Mouse (Mus musculus): ENCODE measurements around the gene Plekho1. TPM values are rescaled to one million over a fixed set of nuclear protein-coding genes. Genes with fewer than 3 reads are reported as not detected.

Plekho1 gene
- total and polyA plus RNA-seq, 3 experiments: 65.4 to 82.8 (median 67.5) TPM

GRCm38 (mm10) chr3:96029766-96030165, 34.0 kb upstream of the Plekho1 start:
- no peak overlapping the region for H3K9ac ChIP-seq (ENCODE audit: low read depth, low read length)
- no peak for TF ChIP-seq EP300 (IDR thresholded peaks at IDR 0.05; ENCODE audit: insufficient read depth, low read depth, low read length)
- TF ChIP-seq POLR2A (IDR thresholded peaks at IDR 0.05; ENCODE audit: insufficient read depth, low read depth, low read length): no peak
- no peak for TF ChIP-seq CTCF (IDR thresholded peaks at IDR 0.05)
- no peaks in the 10 kb centered on the region for H3K79me2 ChIP-seq (replicated peaks; ENCODE audit: control insufficient read depth, insufficient read depth, low read length)
- no peaks in the 10 kb centered on the region for H3K36me3 ChIP-seq (ENCODE audit: control insufficient read depth, insufficient read depth, low read length)
- WGBS: 56% methylated on average over 11 of the region's 11 CpGs
- no peaks in the 10 kb centered on the region for H3K4me1 ChIP-seq (ENCODE audit: control insufficient read depth, insufficient read depth, low read length)
- DNase-seq: no peak
- no peak overlapping the region for H3K4me3 ChIP-seq
- H3K27me3 ChIP-seq (ENCODE audit: control insufficient read depth, insufficient read depth, low read length): no peaks in the 10 kb centered on the region
- peak overlapping the region; percentile 52; the same call in 1 of the 2 replicates for H3K27ac ChIP-seq
- intact Hi-C loops (cut with DNase I): no loop called here

DNA sequence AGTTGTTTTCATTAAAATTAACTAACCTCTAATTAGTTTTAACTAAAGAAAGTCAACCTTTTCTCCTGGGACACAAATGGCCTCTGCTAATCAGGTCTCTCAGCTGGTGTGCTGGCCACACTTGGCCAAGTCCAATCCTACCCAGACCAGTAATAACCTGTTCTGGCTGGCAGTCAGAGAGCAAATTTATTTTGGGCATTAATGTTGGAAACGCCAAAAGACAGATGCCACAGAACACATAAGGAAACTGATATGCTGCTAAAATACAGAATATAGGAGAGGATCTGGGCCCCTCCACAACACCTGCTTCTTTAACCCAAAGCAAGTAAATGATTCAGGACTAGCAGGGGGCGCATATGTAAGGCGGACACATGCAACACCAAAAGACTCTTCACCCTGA, 33.5 kb upstream of the Plekho1 start:
- TF ChIP-seq EP300 (IDR thresholded peaks at IDR 0.05; ENCODE audit: insufficient read depth, low read depth, low read length) (no peak), CTCF (IDR thresholded peaks at IDR 0.05) (no peak), POLR2A (IDR thresholded peaks at IDR 0.05; ENCODE audit: insufficient read depth, low read depth, low read length) (no peak)
- Histone ChIP-seq H3K27ac (peak overlapping the region; percentile 52; the same call in 1 of the 2 replicates), H3K79me2 (replicated peaks; ENCODE audit: control insufficient read depth, insufficient read depth, low read length) (no peaks in the 10 kb centered on the region), H3K27me3 (ENCODE audit: control insufficient read depth, insufficient read depth, low read length) (no peaks in the 10 kb centered on the region), H3K9ac (ENCODE audit: low read depth, low read length) (no peak overlapping the region), H3K4me1 (ENCODE audit: control insufficient read depth, insufficient read depth, low read length) (no peaks in the 10 kb centered on the region), H3K36me3 (ENCODE audit: control insufficient read depth, insufficient read depth, low read length) (no peaks in the 10 kb centered on the region), H3K4me3 (no peak overlapping the region)
- DNase-seq: peak in 1 of 2 experiments; percentile 13
- intact Hi-C loops (cut with DNase I): no loop called here
- WGBS: 83% methylated on average over 3 of the region's 3 CpGs

- intact Hi-C loops (cut with DNase I): no loop called here
- no peaks in the 10 kb centered on the region for H3K4me1 ChIP-seq (ENCODE audit: control insufficient read depth, insufficient read depth, low read length)
- DNase-seq: no peak
- no peaks in the 10 kb centered on the region for H3K79me2 ChIP-seq (replicated peaks; ENCODE audit: control insufficient read depth, insufficient read depth, low read length)
- no peak overlapping the region for H3K4me3 ChIP-seq
- TF ChIP-seq EP300 (IDR thresholded peaks at IDR 0.05; ENCODE audit: insufficient read depth, low read depth, low read length) (no peak), CTCF (IDR thresholded peaks at IDR 0.05) (no peak), POLR2A (IDR thresholded peaks at IDR 0.05; ENCODE audit: insufficient read depth, low read depth, low read length) (no peak)
- H3K27me3 ChIP-seq (ENCODE audit: control insufficient read depth, insufficient read depth, low read length): no peaks in the 10 kb centered on the region
- 87% methylated on average over 1 of the region's 1 CpGs for WGBS
- H3K27ac ChIP-seq: no peak overlapping the region
- no peak overlapping the region for H3K9ac ChIP-seq (ENCODE audit: low read depth, low read length)
- H3K36me3 ChIP-seq (ENCODE audit: control insufficient read depth, insufficient read depth, low read length): no peaks in the 10 kb centered on the region
Observed at GRCm38 (mm10) chr3:96027875-96028274, 32.1 kb upstream of the Plekho1 start.

DNA sequence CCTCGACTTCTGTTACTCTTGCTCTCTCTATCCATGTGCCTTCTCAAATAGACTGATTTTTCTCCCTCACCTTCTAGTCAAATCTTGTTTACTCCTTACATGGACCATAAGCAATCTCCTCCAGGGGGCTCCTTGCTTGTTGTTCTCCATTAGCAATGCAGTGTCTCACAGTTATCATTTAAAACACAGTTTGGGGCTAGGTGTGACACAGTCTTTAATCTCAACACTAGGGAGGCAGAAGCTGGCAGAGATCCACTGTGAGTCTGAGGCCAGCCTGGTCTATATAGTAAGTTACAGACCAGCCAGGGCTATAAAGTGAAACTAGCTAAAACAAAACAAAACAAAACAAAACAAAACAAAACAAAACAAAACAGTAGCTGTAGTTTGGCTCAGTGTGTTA, 31.3 kb upstream of the Plekho1 start:
- H3K4me3 ChIP-seq: no peak overlapping the region
- no peak for DNase-seq
- no peaks in the 10 kb centered on the region for H3K36me3 ChIP-seq (ENCODE audit: control insufficient read depth, insufficient read depth, low read length)
- H3K9ac ChIP-seq (ENCODE audit: low read depth, low read length): no peak overlapping the region
- no peaks in the 10 kb centered on the region for H3K4me1 ChIP-seq (ENCODE audit: control insufficient read depth, insufficient read depth, low read length)
- 88% methylated on average over 1 of the region's 1 CpGs for WGBS
- no peak overlapping the region for H3K27ac ChIP-seq
- no peaks in the 10 kb centered on the region for H3K79me2 ChIP-seq (replicated peaks; ENCODE audit: control insufficient read depth, insufficient read depth, low read length)
- H3K27me3 ChIP-seq (ENCODE audit: control insufficient read depth, insufficient read depth, low read length): no peaks in the 10 kb centered on the region
- no peak for TF ChIP-seq POLR2A (IDR thresholded peaks at IDR 0.05; ENCODE audit: insufficient read depth, low read depth, low read length)
- TF ChIP-seq CTCF (IDR thresholded peaks at IDR 0.05): no peak
- TF ChIP-seq EP300 (IDR thresholded peaks at IDR 0.05; ENCODE audit: insufficient read depth, low read depth, low read length): no peak
- intact Hi-C loops (cut with DNase I): no loop called here

- WGBS: 73% methylated on average over 5 of the region's 5 CpGs
- Histone ChIP-seq H3K4me1 (ENCODE audit: control insufficient read depth, insufficient read depth, low read length) (no peaks in the 10 kb centered on the region), H3K27ac (no peak overlapping the region), H3K27me3 (ENCODE audit: control insufficient read depth, insufficient read depth, low read length) (no peaks in the 10 kb centered on the region), H3K36me3 (ENCODE audit: control insufficient read depth, insufficient read depth, low read length) (no peaks in the 10 kb centered on the region), H3K79me2 (replicated peaks; ENCODE audit: control insufficient read depth, insufficient read depth, low read length) (no peaks in the 10 kb centered on the region), H3K9ac (ENCODE audit: low read depth, low read length) (no peak overlapping the region), H3K4me3 (no peak overlapping the region)
- no peak for DNase-seq
- intact Hi-C loops (cut with DNase I): no loop called here
- TF ChIP-seq POLR2A (IDR thresholded peaks at IDR 0.05; ENCODE audit: insufficient read depth, low read depth, low read length): no peak
- no peak for TF ChIP-seq CTCF (IDR thresholded peaks at IDR 0.05)
- no peak for TF ChIP-seq EP300 (IDR thresholded peaks at IDR 0.05; ENCODE audit: insufficient read depth, low read depth, low read length)
Observed at GRCm38 (mm10) chr3:96021421-96022128, 25.8 kb upstream of the Plekho1 start.

DNA sequence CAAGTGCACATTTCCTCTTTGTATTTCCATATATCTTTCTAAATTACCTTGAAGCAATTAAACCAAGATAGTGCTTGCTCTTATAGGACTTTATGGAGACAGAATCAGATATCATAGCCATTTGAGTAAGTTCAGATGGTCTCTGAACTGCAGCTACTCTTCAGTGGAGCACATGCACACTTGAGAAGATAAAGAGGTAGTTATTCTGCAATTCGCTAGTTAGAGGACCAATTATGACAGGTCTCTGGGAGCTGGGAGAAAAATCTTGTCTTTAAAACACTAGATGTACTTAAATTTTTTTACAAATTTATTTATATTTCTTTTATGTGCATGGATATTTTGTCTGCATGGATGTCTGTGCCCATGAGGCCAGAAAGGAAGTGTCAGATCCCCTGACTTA, 24.9 kb upstream of the Plekho1 start:
- 83% methylated on average over 1 of the region's 1 CpGs for WGBS
- intact Hi-C loops (cut with DNase I): no loop called here

More for the DNA sequence above, 24.9 kb upstream of the Plekho1 start:
- no peak overlapping the region for H3K9ac ChIP-seq (ENCODE audit: low read depth, low read length)
- no peaks in the 10 kb centered on the region for H3K27me3 ChIP-seq (ENCODE audit: control insufficient read depth, insufficient read depth, low read length)
- no peak for DNase-seq
- TF ChIP-seq EP300 (IDR thresholded peaks at IDR 0.05; ENCODE audit: insufficient read depth, low read depth, low read length): no peak
- TF ChIP-seq POLR2A (IDR thresholded peaks at IDR 0.05; ENCODE audit: insufficient read depth, low read depth, low read length): no peak
- TF ChIP-seq CTCF (IDR thresholded peaks at IDR 0.05): no peak
- H3K79me2 ChIP-seq (replicated peaks; ENCODE audit: control insufficient read depth, insufficient read depth, low read length): no peaks in the 10 kb centered on the region
- H3K27ac ChIP-seq: no peak overlapping the region
- H3K4me1 ChIP-seq (ENCODE audit: control insufficient read depth, insufficient read depth, low read length): no peaks in the 10 kb centered on the region
- no peaks in the 10 kb centered on the region for H3K36me3 ChIP-seq (ENCODE audit: control insufficient read depth, insufficient read depth, low read length)
- H3K4me3 ChIP-seq: no peak overlapping the region

Data from heart, adult 2 months (tissue).